Mouse (Mus musculus) naive thymus-derived CD4-positive, alpha-beta T cell, adult 2 months (primary cell): ENCODE measurements around the gene Olfr1250.
"Not testable (repeated sequence)": the region's sequence is repeated elsewhere in the genome, so short reads cannot be mapped to it uniquely, and the experiment has no call there.

Source experiments
- DNase-seq: peaks from one replicate; pipeline ENCODE4 v3.0.0-alpha.2; 2011; ENCODE audit warnings: low read depth

The Olfr1250 gene

DNA sequence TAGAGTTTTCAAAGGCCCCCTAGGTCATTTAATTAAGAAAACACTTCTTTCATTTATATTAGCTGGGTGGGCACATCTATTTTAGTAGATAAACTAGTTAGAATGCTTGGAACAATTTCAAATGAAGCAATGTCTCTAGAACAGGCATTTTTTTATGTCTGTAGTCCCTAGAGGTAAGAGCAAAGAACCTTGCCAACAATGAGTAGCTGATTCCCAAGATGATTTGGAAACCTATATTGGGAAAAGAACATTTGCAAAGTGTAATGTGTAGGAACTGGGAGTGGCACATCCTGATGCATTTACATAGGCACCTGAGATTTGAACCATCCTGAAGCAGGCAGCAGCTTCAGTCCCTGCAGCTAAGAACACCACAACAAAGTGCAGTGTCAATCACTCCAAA lies at the start of gene Olfr1250:
Gene Olfr1250 (minus strand): TSS at position 101 of the 400 bp plus-strand sequence.
- no peak for DNase-seq

DNA sequence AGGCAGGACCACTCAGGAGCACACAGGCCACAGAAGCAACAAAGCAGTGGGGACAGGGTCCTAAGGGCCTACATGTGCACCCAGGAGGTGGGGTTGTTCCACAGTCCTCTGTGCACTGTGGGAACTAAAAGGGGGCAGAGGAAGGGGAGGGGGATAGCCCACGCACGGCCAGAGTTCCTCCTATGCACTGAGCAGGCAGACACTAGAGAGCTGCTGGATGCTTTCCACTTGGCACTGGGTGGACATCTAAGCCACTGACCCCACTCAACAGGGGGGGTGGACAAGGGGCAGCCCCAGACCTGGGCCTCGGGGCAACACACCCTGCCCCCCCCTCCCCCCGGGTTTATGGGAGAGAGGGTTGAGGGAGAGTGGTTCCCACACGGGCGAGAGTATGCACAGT lies 30.7 kb upstream of the Olfr1250 start:
- no peak for DNase-seq

DNA sequence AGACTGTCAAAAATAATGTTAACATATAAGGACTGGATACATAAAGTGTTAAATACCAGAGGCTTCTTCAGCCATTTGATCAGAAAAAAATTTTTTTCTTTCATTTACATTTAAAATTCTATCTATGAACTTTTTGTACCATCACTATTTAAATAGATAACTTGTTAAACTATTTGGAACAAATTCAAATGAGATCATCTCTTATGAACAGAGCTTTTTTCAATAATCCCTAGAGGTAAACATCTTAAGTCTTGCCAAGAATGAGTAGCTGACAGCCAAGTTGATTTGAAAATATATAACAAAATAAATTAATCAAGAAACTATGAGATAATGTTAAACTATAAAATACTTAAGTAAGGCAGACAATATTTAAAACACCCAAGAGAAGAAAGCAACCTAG lies 10.6 kb upstream of the Olfr1250 start, which contains the start of gene Olfr1251:
Gene Olfr1251 (minus strand): TSS at position 101 of the 400 bp plus-strand sequence.
- no peak for DNase-seq

GRCm38 (mm10) chr2:89634883-89635282 lies 26.4 kb downstream of the Olfr1250 start, which contains the start of gene Olfr1249:
Olfr1249 (minus strand) TSS chr2:89634983.
- DNase-seq: no peak

GRCm38 (mm10) chr2:89618145-89618544 lies 43.1 kb downstream of the Olfr1250 start, which contains the start of gene Olfr1248:
Olfr1248 (minus strand) TSS chr2:89618245.
- DNase-seq: not testable (repeated sequence)

- no peak for DNase-seq
Observed at GRCm38 (mm10) chr2:89614030-89614429, 47.2 kb downstream of the Olfr1250 start, which contains the start of gene Olfr1247. Olfr1247 (minus strand) TSS chr2:89614130.
